Mouse (Mus musculus) liver, postnatal 0 days (tissue): ENCODE measurements around the gene Ppm1j.

ENCODE experiments used
- CTCF ChIP-seq: sonication (generic); IDR thresholded peaks from 2 replicates; pipeline ENCODE4 v1.5.1; 2016; ENCODE audit warnings: antibody characterized with exemption, low read depth
- EP300 ChIP-seq: IDR thresholded peaks from 2 replicates; pipeline ENCODE4 v1.6.1; 2016; ENCODE audit warnings: antibody characterized with exemption, low read depth, mild to moderate bottlenecking

GRCm38 (mm10) chr3:104815346-104815745, 34.5 kb downstream of the Ppm1j start:
- TF ChIP-seq CTCF (no peak), EP300 (no peak)
